Mouse (Mus musculus): ENCODE data around the gene Eva1c. TPM values are rescaled to one million over a fixed set of nuclear protein-coding genes. Genes with fewer than 3 reads are reported as not detected.

The Eva1c gene
- 3.6 and 10.6 TPM in 2 replicates for polyA plus RNA-seq (2011; ENCODE audit: insufficient read depth, insufficient read length, low replicate concordance, missing spikeins)

DNA sequence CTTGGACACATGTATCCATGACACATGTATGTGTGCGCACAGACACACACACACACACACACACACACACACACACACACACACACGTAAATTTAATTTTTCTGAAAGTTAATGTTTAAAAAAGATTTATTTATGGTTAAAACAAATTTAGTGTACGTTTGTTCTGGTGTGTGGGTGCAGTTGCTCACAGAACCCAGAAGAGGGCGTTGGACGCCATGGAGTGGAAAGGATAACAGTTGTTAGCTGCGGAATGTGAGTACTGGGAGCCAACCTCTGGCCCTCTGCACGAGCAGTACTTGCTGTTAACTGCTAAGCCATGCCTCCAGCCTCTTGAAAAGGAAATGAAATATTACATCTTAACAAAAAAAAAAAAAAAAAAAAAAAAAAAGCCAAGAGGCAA lies at the start of gene Eva1c:
Gene Eva1c, plus strand, starts transcription at position 263 of the 400 bp plus-strand sequence.
- WGBS, result 60% methylated on average over 7 of the region's 7 CpGs
- no peak for TF ChIP-seq POLR2A (IDR thresholded peaks at IDR 0.05; ENCODE audit: borderline replicate concordance, control insufficient read depth, low read depth, low read length)
- peak; percentile 16; the same call in 1 of the 2 replicates for TF ChIP-seq CTCF (IDR thresholded peaks at IDR 0.05; ENCODE audit: control insufficient read depth, insufficient read depth, low read length)
- Histone ChIP-seq H3K4me3 (replicated peaks; ENCODE audit: control insufficient read depth, low read depth, low read length) (no peak within 1 kb of the TSS), H3K4me1 (ENCODE audit: control insufficient read depth, insufficient read depth, low read length) (no peaks in the 10 kb centered on the region; the same call in none of the 2 replicates), H3K27ac (ENCODE audit: control insufficient read depth, insufficient read depth, low read depth, low read length, poor library complexity) (no peak within 1 kb of the TSS)

- H3K27ac ChIP-seq (ENCODE audit: control insufficient read depth, insufficient read depth, low read depth, low read length, poor library complexity), result no peak overlapping the region
- 74% methylated on average over 11 of the region's 11 CpGs for WGBS
Measured at GRCm38 (mm10) chr16:90779783-90780182, 46.7 kb upstream of the Eva1c start.

DNA sequence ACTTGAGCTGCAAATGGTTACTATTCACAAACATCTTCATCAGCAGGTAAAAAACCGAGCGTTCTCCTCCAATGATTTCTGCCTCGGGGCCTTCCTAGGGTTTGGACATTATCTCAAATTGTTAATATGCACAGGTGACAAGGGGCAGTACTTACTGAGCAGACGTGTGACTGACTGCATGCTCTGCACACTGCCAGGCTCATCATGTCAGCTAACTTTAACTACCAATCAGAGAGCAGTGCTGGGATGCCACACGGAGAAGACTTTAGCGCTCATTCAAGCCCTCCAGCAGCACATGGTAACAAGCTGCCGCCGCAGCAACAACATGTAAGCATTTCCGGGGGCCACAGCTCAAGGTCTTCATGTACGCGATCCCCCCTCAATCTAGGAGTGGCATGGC lies 43.2 kb upstream of the Eva1c start:
- H3K4me3 ChIP-seq (replicated peaks; ENCODE audit: control insufficient read depth, low read depth, low read length), result no peak overlapping the region
- 90% methylated on average over 11 of the region's 11 CpGs for WGBS
- no peak overlapping the region for H3K27ac ChIP-seq (ENCODE audit: control insufficient read depth, insufficient read depth, low read depth, low read length, poor library complexity)
- no peaks in the 10 kb centered on the region for H3K4me1 ChIP-seq (ENCODE audit: control insufficient read depth, insufficient read depth, low read length)
- TF ChIP-seq CTCF (IDR thresholded peaks at IDR 0.05; ENCODE audit: control insufficient read depth, insufficient read depth, low read length) (no peak), POLR2A (IDR thresholded peaks at IDR 0.05; ENCODE audit: borderline replicate concordance, control insufficient read depth, low read depth, low read length) (no peak)

More at GRCm38 (mm10) chr16:90779783-90780182, 46.7 kb upstream of the Eva1c start:
- H3K4me1 ChIP-seq (ENCODE audit: control insufficient read depth, insufficient read depth, low read length), result no peaks in the 10 kb centered on the region
- no peak overlapping the region for H3K4me3 ChIP-seq (replicated peaks; ENCODE audit: control insufficient read depth, low read depth, low read length)
- TF ChIP-seq POLR2A (IDR thresholded peaks at IDR 0.05; ENCODE audit: borderline replicate concordance, control insufficient read depth, low read depth, low read length), result no peak
- TF ChIP-seq CTCF (IDR thresholded peaks at IDR 0.05; ENCODE audit: control insufficient read depth, insufficient read depth, low read length), result no peak

DNA sequence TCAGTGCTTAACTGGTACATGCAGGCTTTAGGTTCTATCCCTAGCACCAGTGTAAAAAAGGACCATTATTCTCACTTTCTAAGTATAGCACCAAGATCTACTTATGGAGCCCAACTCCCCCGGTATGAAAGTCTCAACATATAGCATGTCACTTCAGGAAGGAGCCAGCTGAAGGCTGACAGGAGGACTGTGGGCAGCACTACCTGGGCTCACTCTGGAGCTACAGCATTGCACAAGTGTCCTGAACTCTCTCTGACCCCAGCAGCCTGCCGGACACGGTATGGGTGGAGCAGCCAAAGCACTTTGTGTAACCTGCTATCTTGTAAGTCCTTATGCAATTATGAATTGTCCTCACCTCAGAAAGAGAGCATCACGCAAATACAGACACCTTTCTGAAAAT lies 41.3 kb upstream of the Eva1c start:
- no peaks in the 10 kb centered on the region for H3K4me1 ChIP-seq (ENCODE audit: control insufficient read depth, insufficient read depth, low read length)
- TF ChIP-seq POLR2A (IDR thresholded peaks at IDR 0.05; ENCODE audit: borderline replicate concordance, control insufficient read depth, low read depth, low read length) (no peak), CTCF (IDR thresholded peaks at IDR 0.05; ENCODE audit: control insufficient read depth, insufficient read depth, low read length) (no peak)
- H3K4me3 ChIP-seq (replicated peaks; ENCODE audit: control insufficient read depth, low read depth, low read length), result no peak overlapping the region
- WGBS, result 85% methylated on average over 4 of the region's 4 CpGs
- H3K27ac ChIP-seq (ENCODE audit: control insufficient read depth, insufficient read depth, low read depth, low read length, poor library complexity), result no peak overlapping the region

GRCm38 (mm10) chr16:90788580-90788979 lies 37.9 kb upstream of the Eva1c start:
- Histone ChIP-seq H3K27ac (ENCODE audit: control insufficient read depth, insufficient read depth, low read depth, low read length, poor library complexity) (no peak overlapping the region), H3K4me3 (replicated peaks; ENCODE audit: control insufficient read depth, low read depth, low read length) (no peak overlapping the region), H3K4me1 (ENCODE audit: control insufficient read depth, insufficient read depth, low read length) (no peaks in the 10 kb centered on the region)
- TF ChIP-seq POLR2A (IDR thresholded peaks at IDR 0.05; ENCODE audit: borderline replicate concordance, control insufficient read depth, low read depth, low read length) (no peak), CTCF (IDR thresholded peaks at IDR 0.05; ENCODE audit: control insufficient read depth, insufficient read depth, low read length) (no peak)
- 86% methylated on average over 6 of the region's 6 CpGs for WGBS

- Histone ChIP-seq H3K4me3 (replicated peaks; ENCODE audit: control insufficient read depth, low read depth, low read length) (no peak overlapping the region), H3K27ac (ENCODE audit: control insufficient read depth, insufficient read depth, low read depth, low read length, poor library complexity) (no peak overlapping the region), H3K4me1 (ENCODE audit: control insufficient read depth, insufficient read depth, low read length) (no peaks in the 10 kb centered on the region)
- TF ChIP-seq POLR2A (IDR thresholded peaks at IDR 0.05; ENCODE audit: borderline replicate concordance, control insufficient read depth, low read depth, low read length), result no peak
- TF ChIP-seq CTCF (IDR thresholded peaks at IDR 0.05; ENCODE audit: control insufficient read depth, insufficient read depth, low read length), result no peak
- 80% methylated on average over 6 of the region's 6 CpGs for WGBS
Measured at GRCm38 (mm10) chr16:90790946-90791345, 35.6 kb upstream of the Eva1c start.

DNA sequence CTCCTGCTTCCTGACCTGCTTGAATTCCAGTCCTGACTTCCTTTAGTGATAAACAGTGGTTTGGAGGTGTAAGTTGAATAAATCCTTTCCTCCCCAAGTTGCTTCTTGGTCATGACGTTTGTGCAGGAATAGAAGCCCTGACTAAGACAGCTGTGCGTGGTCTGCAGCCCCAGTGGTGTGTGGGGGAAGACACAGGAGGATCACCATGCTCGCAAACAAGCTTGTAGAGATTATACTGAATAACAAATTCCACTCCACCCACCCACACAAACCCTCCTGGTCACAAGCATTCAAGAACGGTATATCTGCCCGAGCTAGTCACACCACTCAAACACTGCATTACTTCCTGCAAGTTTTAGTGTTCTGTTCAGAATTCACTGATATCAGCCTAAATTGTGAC lies 34.5 kb upstream of the Eva1c start:
- Histone ChIP-seq H3K27ac (ENCODE audit: control insufficient read depth, insufficient read depth, low read depth, low read length, poor library complexity) (no peak overlapping the region), H3K4me1 (ENCODE audit: control insufficient read depth, insufficient read depth, low read length) (no peaks in the 10 kb centered on the region), H3K4me3 (replicated peaks; ENCODE audit: control insufficient read depth, low read depth, low read length) (no peak overlapping the region)
- 82% methylated on average over 5 of the region's 5 CpGs for WGBS
- TF ChIP-seq CTCF (IDR thresholded peaks at IDR 0.05; ENCODE audit: control insufficient read depth, insufficient read depth, low read length), result no peak
- TF ChIP-seq POLR2A (IDR thresholded peaks at IDR 0.05; ENCODE audit: borderline replicate concordance, control insufficient read depth, low read depth, low read length), result no peak

DNA sequence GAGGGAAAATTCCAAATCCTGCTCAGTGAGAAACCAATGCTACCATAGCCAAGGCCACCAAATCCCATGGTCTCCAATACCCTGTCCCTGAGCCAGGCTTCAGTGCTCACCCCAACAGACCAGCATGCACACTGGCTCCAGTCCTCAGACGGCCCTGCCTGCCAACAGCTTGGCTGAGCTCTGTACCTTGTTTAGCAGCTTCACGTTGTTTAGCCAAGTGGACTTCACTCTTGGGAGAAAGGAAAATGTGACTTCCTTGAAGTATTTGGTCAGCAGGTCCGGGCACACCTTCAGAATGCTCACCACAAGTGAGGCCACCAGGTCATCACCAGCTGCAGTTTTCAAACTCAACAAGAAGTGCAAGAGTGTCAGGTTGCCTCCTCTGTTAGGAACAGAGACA lies 34.0 kb upstream of the Eva1c start:
- 83% methylated on average over 3 of the region's 3 CpGs for WGBS

GRCm38 (mm10) chr16:90794708-90795107 lies 31.8 kb upstream of the Eva1c start:
- no peak overlapping the region for H3K4me3 ChIP-seq (replicated peaks; ENCODE audit: control insufficient read depth, low read depth, low read length)
- TF ChIP-seq CTCF (IDR thresholded peaks at IDR 0.05; ENCODE audit: control insufficient read depth, insufficient read depth, low read length), result no peak
- TF ChIP-seq POLR2A (IDR thresholded peaks at IDR 0.05; ENCODE audit: borderline replicate concordance, control insufficient read depth, low read depth, low read length), result no peak
- no peaks in the 10 kb centered on the region for H3K4me1 ChIP-seq (ENCODE audit: control insufficient read depth, insufficient read depth, low read length)
- H3K27ac ChIP-seq (ENCODE audit: control insufficient read depth, insufficient read depth, low read depth, low read length, poor library complexity), result no peak overlapping the region

More for the DNA sequence above, 34.0 kb upstream of the Eva1c start:
- no peak for TF ChIP-seq POLR2A (IDR thresholded peaks at IDR 0.05; ENCODE audit: borderline replicate concordance, control insufficient read depth, low read depth, low read length)
- no peak for TF ChIP-seq CTCF (IDR thresholded peaks at IDR 0.05; ENCODE audit: control insufficient read depth, insufficient read depth, low read length)
- H3K4me1 ChIP-seq (ENCODE audit: control insufficient read depth, insufficient read depth, low read length), result no peaks in the 10 kb centered on the region
- no peak overlapping the region for H3K27ac ChIP-seq (ENCODE audit: control insufficient read depth, insufficient read depth, low read depth, low read length, poor library complexity)
- no peak overlapping the region for H3K4me3 ChIP-seq (replicated peaks; ENCODE audit: control insufficient read depth, low read depth, low read length)
